Mouse (Mus musculus) B cell, adult 2 months (primary cell): ENCODE data around the gene Mpzl2.

Experiments
- DNase-seq, 2 experiments: peaks; one replicate each; pipeline ENCODE4 v3.0.0; 2022

Gene Mpzl2

GRCm38 (mm10) chr9:45090811-45091210, 51.2 kb downstream of the Mpzl2 start:
- DNase-seq, result no peak

- DNase-seq, result no peak
Measured at GRCm38 (mm10) chr9:45092641-45093040, 53.0 kb downstream of the Mpzl2 start.

GRCm38 (mm10) chr9:45095149-45095937, 55.7 kb downstream of the Mpzl2 start:
- DNase-seq, result no peak

- DNase-seq, result no peak
Measured at GRCm38 (mm10) chr9:45097877-45098276, 58.3 kb downstream of the Mpzl2 start.

GRCm38 (mm10) chr9:45098426-45098825, 58.8 kb downstream of the Mpzl2 start:
- no peak for DNase-seq

GRCm38 (mm10) chr9:45102528-45102927, 62.9 kb downstream of the Mpzl2 start:
- no peak for DNase-seq

GRCm38 (mm10) chr9:45103211-45103979, 63.8 kb downstream of the Mpzl2 start:
- DNase-seq, result no peak
